Mouse (Mus musculus) small intestine, adult 2 months (tissue): Measurements from ENCODE around the gene Ncam2. TPM values are rescaled to one million over a fixed set of nuclear protein-coding genes. Genes with fewer than 3 reads are reported as not detected.

ENCODE experiments used
- H3K27ac ChIP-seq: fragments of 200-500 bp; 2 replicates; pipeline ENCODE4 v1.5.1; 2012; ENCODE audit warnings: low read depth, low read length, control low read depth, inconsistent platforms; ENCODE audit not compliant: insufficient read depth
- H3K27me3 ChIP-seq: fragments of 200-500 bp; 2 replicates; pipeline ENCODE4 v1.6.1; 2012; ENCODE audit warnings: mild to moderate bottlenecking, moderate library complexity, low read length, inconsistent platforms; ENCODE audit not compliant: control insufficient read depth, insufficient read depth
- H3K36me3 ChIP-seq: fragments of 200-500 bp; 2 replicates; pipeline ENCODE4 v1.6.1; 2012; ENCODE audit warnings: mild to moderate bottlenecking, low read length, control low read depth, inconsistent platforms; ENCODE audit not compliant: control insufficient read depth, insufficient read depth
- H3K4me1 ChIP-seq: fragments of 200-500 bp; 2 replicates; pipeline ENCODE4 v1.6.1; 2012; ENCODE audit warnings: low read length, inconsistent platforms, mixed read lengths; ENCODE audit not compliant: control insufficient read depth, insufficient read depth, insufficient read length
- H3K4me3 ChIP-seq: fragments of 200-500 bp; 2 replicates; pipeline ENCODE4 v1.5.1; 2012; ENCODE audit warnings: low read depth, mild to moderate bottlenecking, control low read depth, inconsistent platforms, low read length, moderate library complexity
- CTCF ChIP-seq: fragments of 200-500 bp; IDR thresholded peaks from 2 replicates; pipeline ENCODE4 v1.5.1; 2012; ENCODE audit warnings: low read depth, mild to moderate bottlenecking, control low read depth, inconsistent platforms, low read length, moderate library complexity, mixed read lengths; ENCODE audit not compliant: insufficient replicate concordance, insufficient read length; ENCODE audit errors: extremely low read depth
- POLR2A ChIP-seq: fragments of 200-500 bp; IDR thresholded peaks from 2 replicates; pipeline ENCODE4 v1.6.1; 2012; ENCODE audit warnings: low read depth, mild to moderate bottlenecking, control low read depth, inconsistent platforms, low read length, moderate library complexity
- WGBS: fragments of 180-500 bp; shearing (Covaris S2); methylation state at CpG from one replicate; pipeline ENCODE4 v1.1.7; 2018; 5-methylcytosine and 5-hydroxymethylcytosine counted together
- polyA plus RNA-seq: library from polyadenylated mRNA; depleted of rRNA; stranded (reverse); fragments of >200 nt; gene quantifications from 2 replicates; pipeline ENCODE4 v1.2.3, GENCODE M21; 2012

Ncam2 gene
- polyA plus RNA-seq, 1 experiment: not detected

- Histone ChIP-seq H3K36me3 (no peaks in the 10 kb centered on the region), H3K27ac (no peak overlapping the region), H3K4me1 (no peaks in the 10 kb centered on the region), H3K4me3 (no peak overlapping the region), H3K27me3 (no peaks in the 10 kb centered on the region)
- TF ChIP-seq POLR2A: no peak
- no peak for TF ChIP-seq CTCF
Observed at GRCm38 (mm10) chr16:81481058-81481457, 280.6 kb downstream of the Ncam2 start.

- H3K4me3 ChIP-seq: no peak overlapping the region
- no peaks in the 10 kb centered on the region for H3K4me1 ChIP-seq
- 75% methylated on average over 2 of the region's 2 CpGs for WGBS
Observed at GRCm38 (mm10) chr16:81496111-81496510, 295.6 kb downstream of the Ncam2 start.

GRCm38 (mm10) chr16:81502578-81502977, 302.1 kb downstream of the Ncam2 start:
- Histone ChIP-seq H3K4me3 (no peak overlapping the region), H3K27ac (no peak overlapping the region), H3K4me1 (no peaks in the 10 kb centered on the region), H3K27me3 (no peaks in the 10 kb centered on the region), H3K36me3 (no peaks in the 10 kb centered on the region)
- 85% methylated on average over 2 of the region's 2 CpGs for WGBS
- no peak for TF ChIP-seq CTCF
- no peak for TF ChIP-seq POLR2A

More at GRCm38 (mm10) chr16:81496111-81496510, 295.6 kb downstream of the Ncam2 start:
- no peaks in the 10 kb centered on the region for H3K36me3 ChIP-seq
- TF ChIP-seq CTCF: no peak
- no peak for TF ChIP-seq POLR2A
- H3K27me3 ChIP-seq: no peaks in the 10 kb centered on the region
- no peak overlapping the region for H3K27ac ChIP-seq

- no peaks in the 10 kb centered on the region for H3K27me3 ChIP-seq
- H3K4me3 ChIP-seq: no peak overlapping the region
- H3K27ac ChIP-seq: no peak overlapping the region
- no peaks in the 10 kb centered on the region for H3K4me1 ChIP-seq
- H3K36me3 ChIP-seq: no peaks in the 10 kb centered on the region
- no peak for TF ChIP-seq CTCF
- TF ChIP-seq POLR2A: no peak
- WGBS: 68% methylated on average over 3 of the region's 3 CpGs
Observed at GRCm38 (mm10) chr16:81536230-81536629, 335.7 kb downstream of the Ncam2 start.

GRCm38 (mm10) chr16:81587565-81588107, 387.1 kb downstream of the Ncam2 start:
- Histone ChIP-seq H3K36me3 (no peaks in the 10 kb centered on the region), H3K27ac (no peak overlapping the region), H3K4me3 (no peak overlapping the region), H3K4me1 (no peaks in the 10 kb centered on the region), H3K27me3 (no peaks in the 10 kb centered on the region)
- no peak for TF ChIP-seq POLR2A
- TF ChIP-seq CTCF: no peak
- 85% methylated on average over 4 of the region's 4 CpGs for WGBS

GRCm38 (mm10) chr16:81623276-81623675, 422.8 kb downstream of the Ncam2 start:
- no peak for TF ChIP-seq POLR2A
- TF ChIP-seq CTCF: no peak
- Histone ChIP-seq H3K4me1 (no peaks in the 10 kb centered on the region), H3K27ac (no peak overlapping the region), H3K27me3 (no peaks in the 10 kb centered on the region), H3K36me3 (no peaks in the 10 kb centered on the region), H3K4me3 (no peak overlapping the region)
- WGBS: 37% methylated on average over 6 of the region's 6 CpGs

GRCm38 (mm10) chr16:81623776-81624175, 423.3 kb downstream of the Ncam2 start:
- 45% methylated on average over 4 of the region's 4 CpGs for WGBS
- no peak overlapping the region for H3K27ac ChIP-seq
- H3K4me3 ChIP-seq: no peak overlapping the region
- no peaks in the 10 kb centered on the region for H3K4me1 ChIP-seq
- TF ChIP-seq CTCF: no peak
- no peak for TF ChIP-seq POLR2A
- no peaks in the 10 kb centered on the region for H3K36me3 ChIP-seq
- no peaks in the 10 kb centered on the region for H3K27me3 ChIP-seq
